Mouse (Mus musculus): ENCODE results near the gene Nos3.

DNA sequence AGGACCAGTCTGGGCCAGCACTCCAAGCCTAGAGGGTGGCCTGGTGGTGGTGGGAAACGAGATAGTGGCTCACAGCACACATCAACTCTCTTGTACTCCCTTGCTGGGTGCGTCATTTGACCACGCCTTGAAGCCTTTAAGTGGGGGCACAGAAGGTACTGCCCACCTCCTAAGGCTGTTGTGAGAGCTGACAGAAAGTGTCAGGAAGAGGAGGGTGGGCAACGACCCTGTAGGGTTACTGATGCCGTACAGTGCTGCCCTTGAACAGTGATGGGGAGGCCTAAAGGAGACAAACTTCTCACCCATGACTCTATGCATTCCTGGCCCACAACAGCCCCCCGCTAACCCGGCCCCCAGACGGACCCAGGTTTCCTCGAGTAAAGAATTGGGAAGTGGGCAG, 1.8 kb downstream of the Nos3 start:
- TF ChIP-seq GATA1 (IDR thresholded peaks at IDR 0.05; ENCODE audit: borderline replicate concordance, low read length) (no peak), FLI1 (IDR thresholded peaks at IDR 0.05; ENCODE audit: low read length) (no peak)
